In the genomic region with DNA sequence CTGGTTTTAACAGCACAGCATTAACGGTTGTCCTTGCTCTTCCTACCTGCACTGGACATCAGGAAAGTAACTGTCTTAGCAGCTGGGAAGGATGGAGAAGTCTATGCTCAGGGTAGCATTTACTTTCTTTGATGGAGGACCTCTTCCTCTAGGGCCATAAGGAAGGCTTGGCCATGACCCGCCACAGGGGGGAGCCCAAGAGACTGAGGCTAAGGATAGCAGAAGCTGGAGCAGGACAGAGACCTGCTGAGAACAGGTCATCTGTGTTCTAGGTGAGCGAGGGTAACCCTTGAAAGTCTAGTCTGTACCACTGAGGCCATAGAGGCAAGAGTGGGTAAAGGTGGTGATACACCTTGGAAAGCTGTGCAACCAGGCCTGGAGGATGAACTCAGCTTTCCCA, we compare ENCODE assay signal across 8 mouse cellular contexts. TPM values are rescaled to one million over a fixed set of nuclear protein-coding genes. Genes with fewer than 3 reads are reported as not detected.
DNase-seq lines count a peak whose midpoint lies in the region; ATAC-seq and TF ChIP-seq lines count a peak whose summit lies in the region.

No protein-coding gene starts in this region.

- ATAC-seq in CD4-positive, CD25-positive, alpha-beta regulatory T cell, adult 4 months: no peak

- H3K4me3 ChIP-seq in left cerebral cortex, adult 2 months: no peak overlapping the region

- H3K27ac ChIP-seq in left cerebral cortex, adult 2 months: no peak overlapping the region

- intact Hi-C loops in gastrocnemius, postnatal 14 days (cut with DNase I; ENCODE audit: low total_unique reads): no loop called here
- intact Hi-C loops in left cerebral cortex, adult 2 months (cut with DNase I): loop anchor here (5.0 to 10.0 kb wide), 2 partner anchors 404 to 766 kb away; no protein-coding TSS in a partner anchor

- peak; percentile 15 for DNase-seq in CD4-positive, CD25-positive, alpha-beta regulatory T cell, adult 2 months (ENCODE audit: low read depth, low spot score)
- DNase-seq in A20 (ENCODE audit: low read depth, low spot score): peak; percentile 5
- DNase-seq in c-Kit-positive CD71-negative TER-119-negative erythroid progenitor cells, embryonic 14.5 days (ENCODE audit: low read depth): peak; percentile 42
- peak; percentile 60 for DNase-seq in gastrocnemius, postnatal 14 days
- peak; percentile 38 to 62 for DNase-seq in left cerebral cortex, adult 2 months (ENCODE audit: extremely low spot score in 1 of 2, low spot score in 2 of 2)
- peak; percentile 71 for DNase-seq in ovary, postnatal 36 days (ENCODE audit: low spot score)
- DNase-seq in thymus, postnatal 25 days: peak; percentile 48

- peak; percentile 72 for TF ChIP-seq CTCF in left cerebral cortex, adult 2 months (IDR thresholded peaks at IDR 0.05)

RNA-seq across cellular contexts. Expression of gene Tenm4, which starts 19.8 kb away (rescaled TPM):
- polyA plus RNA-seq in CD4-positive, CD25-positive, alpha-beta regulatory T cell, adult 4 months (2017; shearing (Covaris generic)): under 1 TPM; 0.19 to 0.37 TPM
- total RNA-seq in gastrocnemius, postnatal 14 days (2021): 1 to 10 TPM; 3.9 to 6.5 TPM
- 100 to 1,000 TPM; 158 to 160 TPM for total RNA-seq in left cerebral cortex, adult 2 months (2021)

Comparison
In these comparisons a context has a peak if more than half of its experiments do, and no peak if none do; other contexts are left out.
1. DNase-seq: peak in every context shown above with its lines; median percentile 71 in ovary, postnatal 36 days; 60 in gastrocnemius, postnatal 14 days; 50 in left cerebral cortex, adult 2 months; 48 in thymus, postnatal 25 days; 42 in c-Kit-positive CD71-negative TER-119-negative erythroid progenitor cells, embryonic 14.5 days; 15 in CD4-positive, CD25-positive, alpha-beta regulatory T cell, adult 2 months; 5 in A20.
2. RNA of gene Tenm4, which starts 19.8 kb away (total RNA-seq): 158 to 160 TPM in left cerebral cortex, adult 2 months; 3.9 to 6.5 TPM in gastrocnemius, postnatal 14 days; every median in the first group is over 10 times any median in the second.